Mouse (Mus musculus): ENCODE measurements around the gene Gm10912. TPM values are rescaled to one million over a fixed set of nuclear protein-coding genes. Genes with fewer than 3 reads are reported as not detected.
"Not testable (repeated sequence)": the region's sequence is repeated elsewhere in the genome, so short reads cannot be mapped to it uniquely, and the experiment has no call there.

Gm10912 gene
- polyA plus RNA-seq, 1 experiment = 0.66 TPM

DNA sequence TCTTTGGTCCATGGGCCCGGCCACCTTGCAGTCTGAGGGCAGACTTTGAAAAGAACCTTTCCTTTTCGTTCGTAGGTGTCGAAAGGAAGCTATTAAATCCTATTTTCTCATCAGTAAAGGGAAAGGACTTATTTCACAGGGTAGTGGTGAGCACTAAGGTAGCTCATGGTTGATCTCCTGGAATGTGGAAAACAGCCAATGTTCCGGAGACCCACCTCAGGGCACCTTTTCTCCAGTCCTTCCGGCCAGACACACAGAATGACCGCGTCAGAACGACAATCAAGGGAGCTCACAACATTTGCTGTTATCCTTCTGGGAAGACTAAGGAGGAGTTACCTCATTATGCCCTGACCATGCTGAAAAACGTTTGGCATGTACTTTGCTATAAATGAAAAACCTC lies 30.6 kb downstream of the Gm10912 start:
- TF ChIP-seq CTCF (IDR thresholded peaks at IDR 0.05; ENCODE audit: low read depth, low read length) (no peak), POLR2A (IDR thresholded peaks at IDR 0.05; ENCODE audit: borderline replicate concordance, low read depth, low read length) (no peak)
- Histone ChIP-seq H3K4me1 (ENCODE audit: control insufficient read depth, insufficient read depth, low read length) (peaks cover 2% of the 10 kb centered on the region; the same call in 1 of the 2 replicates), H3K27ac (ENCODE audit: insufficient read depth, low read depth, low read length) (no peak overlapping the region), H3K4me3 (ENCODE audit: insufficient read depth, low read length) (peak overlapping the region; percentile 83)

DNA sequence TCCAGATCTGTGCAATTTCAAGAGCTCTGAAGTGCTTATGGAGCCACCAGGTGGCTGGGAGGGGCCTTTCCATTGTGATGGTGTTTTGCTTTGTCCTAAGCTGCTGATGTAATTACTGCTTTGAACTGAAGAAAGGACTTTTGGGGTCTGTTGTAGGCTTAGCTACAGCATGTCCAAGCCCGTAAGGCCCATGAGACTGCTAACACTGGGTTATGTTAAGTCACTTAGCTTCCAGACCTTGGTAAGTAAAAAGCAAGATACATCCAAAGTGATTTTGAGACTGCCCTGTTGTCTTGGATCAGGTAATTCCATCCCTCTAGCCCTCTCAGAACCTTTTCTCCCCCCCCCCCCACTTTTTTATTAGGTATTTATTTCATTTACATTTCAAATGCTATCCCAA lies 31.2 kb downstream of the Gm10912 start:
- H3K4me1 ChIP-seq (ENCODE audit: control insufficient read depth, insufficient read depth, low read length); H3K4me3 ChIP-seq (ENCODE audit: insufficient read depth, low read length); H3K27ac ChIP-seq (ENCODE audit: insufficient read depth, low read depth, low read length): not testable (repeated sequence)

DNA sequence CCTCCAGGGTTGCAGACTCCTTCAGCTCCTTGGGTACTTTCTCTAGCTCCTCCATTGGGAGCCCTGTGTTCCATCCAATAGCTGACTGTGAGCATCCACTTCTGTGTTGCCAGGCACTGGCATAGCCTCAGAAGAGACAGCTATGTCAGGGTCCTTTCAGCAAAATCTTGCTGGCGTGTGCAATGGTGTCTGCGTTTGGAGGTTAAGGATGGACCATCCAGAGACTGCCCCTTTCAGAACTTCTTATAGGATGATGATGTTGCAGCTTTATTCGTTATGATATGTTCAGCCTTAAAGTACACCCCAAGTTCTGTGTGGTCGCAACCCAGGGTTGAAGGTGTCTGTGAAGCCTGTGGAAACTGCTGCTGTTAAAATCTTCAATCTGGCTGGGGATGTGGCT lies 31.8 kb downstream of the Gm10912 start:
- H3K27ac ChIP-seq (ENCODE audit: insufficient read depth, low read depth, low read length); H3K4me1 ChIP-seq (ENCODE audit: control insufficient read depth, insufficient read depth, low read length); H3K4me3 ChIP-seq (ENCODE audit: insufficient read depth, low read length): not testable (repeated sequence)

DNA sequence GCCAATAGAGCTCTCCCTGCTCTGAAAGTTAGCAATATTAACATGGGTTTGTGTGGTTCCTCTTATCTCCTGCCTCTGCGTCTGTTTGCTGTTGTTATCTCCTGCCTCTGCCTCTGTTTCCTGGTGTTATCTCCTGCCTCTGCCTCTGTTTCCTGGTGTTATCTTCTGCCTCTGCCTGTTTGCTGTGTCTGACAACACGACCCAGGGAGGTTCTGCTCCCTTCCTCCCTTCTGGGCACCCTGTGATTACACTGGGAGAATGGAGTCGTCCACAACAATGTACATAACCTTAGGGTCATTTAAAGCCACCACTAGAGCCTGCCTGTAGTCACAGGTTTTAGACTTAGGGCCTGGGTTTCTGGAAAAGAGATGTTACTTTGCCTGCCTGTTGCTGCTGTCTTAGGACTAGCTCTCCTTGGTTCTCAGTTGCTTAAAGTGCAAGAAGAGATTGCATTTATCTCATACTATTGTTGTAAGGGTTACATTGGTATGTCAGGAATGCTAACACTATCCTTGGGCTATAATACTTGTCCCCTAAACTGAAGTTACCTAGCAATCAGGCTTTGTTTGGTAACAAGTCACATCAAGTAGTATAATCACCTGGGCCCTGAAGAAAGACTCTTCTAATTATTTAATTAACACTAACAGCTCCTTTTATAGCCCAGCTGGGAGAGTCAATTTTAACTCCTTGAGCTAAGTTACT lies 33.1 kb downstream of the Gm10912 start:
- TF ChIP-seq POLR2A (IDR thresholded peaks at IDR 0.05; ENCODE audit: borderline replicate concordance, low read depth, low read length) (no peak), CTCF (IDR thresholded peaks at IDR 0.05; ENCODE audit: low read depth, low read length) (no peak)
- no peak overlapping the region for H3K4me3 ChIP-seq (ENCODE audit: insufficient read depth, low read length)
- peaks cover 2% of the 10 kb centered on the region; the same call in 1 of the 2 replicates for H3K4me1 ChIP-seq (ENCODE audit: control insufficient read depth, insufficient read depth, low read length)
- no peak overlapping the region for H3K27ac ChIP-seq (ENCODE audit: insufficient read depth, low read depth, low read length)

DNA sequence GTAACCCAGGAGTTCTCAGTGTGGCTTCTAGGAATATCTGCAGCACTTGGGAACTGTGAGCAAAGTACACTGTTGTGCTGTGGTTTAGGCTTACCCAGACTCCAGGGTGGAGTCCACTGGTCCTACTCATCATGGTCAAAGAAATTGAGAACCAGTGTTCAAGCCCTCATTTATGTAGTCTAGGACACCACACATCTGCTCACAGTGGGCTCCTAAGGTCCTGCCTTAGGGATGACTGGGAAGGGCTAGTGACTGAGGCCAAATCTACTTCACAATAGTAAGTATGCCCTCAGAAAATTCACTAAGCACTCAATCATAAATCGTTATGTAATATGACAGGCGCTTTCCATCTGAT lies 33.6 kb downstream of the Gm10912 start:
- H3K4me1 ChIP-seq (ENCODE audit: control insufficient read depth, insufficient read depth, low read length) = peaks cover 2% of the 10 kb centered on the region; the same call in 1 of the 2 replicates
- no peak for TF ChIP-seq POLR2A (IDR thresholded peaks at IDR 0.05; ENCODE audit: borderline replicate concordance, low read depth, low read length)
- TF ChIP-seq CTCF (IDR thresholded peaks at IDR 0.05; ENCODE audit: low read depth, low read length) = no peak
- no peak overlapping the region for H3K27ac ChIP-seq (ENCODE audit: insufficient read depth, low read depth, low read length)
- no peak overlapping the region for H3K4me3 ChIP-seq (ENCODE audit: insufficient read depth, low read length)

DNA sequence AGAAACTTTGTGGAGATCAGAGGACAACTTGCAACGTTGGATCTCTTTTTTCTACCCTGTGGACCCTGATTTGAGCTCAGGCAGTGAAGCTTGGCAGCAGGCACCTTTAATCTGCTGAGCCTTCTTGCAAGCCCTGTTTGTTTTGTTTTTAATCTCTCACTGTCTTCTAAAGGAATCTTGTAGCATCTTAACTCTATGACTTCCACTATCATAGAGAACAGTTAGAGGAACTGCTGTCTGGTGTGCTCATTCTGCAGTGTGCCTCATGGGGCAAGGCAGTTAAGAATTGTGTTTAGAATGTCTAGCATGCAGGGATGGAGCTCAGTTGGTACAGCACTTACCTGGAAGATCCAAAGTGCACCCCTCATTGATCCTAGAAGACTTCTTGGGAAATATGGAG lies 34.3 kb downstream of the Gm10912 start:
- Histone ChIP-seq H3K4me3 (ENCODE audit: insufficient read depth, low read length) (no peak overlapping the region), H3K4me1 (ENCODE audit: control insufficient read depth, insufficient read depth, low read length) (peaks cover 6% of the 10 kb centered on the region; the same call in 1 of the 2 replicates), H3K27ac (ENCODE audit: insufficient read depth, low read depth, low read length) (no peak overlapping the region)
- TF ChIP-seq CTCF (IDR thresholded peaks at IDR 0.05; ENCODE audit: low read depth, low read length) = no peak
- no peak for TF ChIP-seq POLR2A (IDR thresholded peaks at IDR 0.05; ENCODE audit: borderline replicate concordance, low read depth, low read length)

DNA sequence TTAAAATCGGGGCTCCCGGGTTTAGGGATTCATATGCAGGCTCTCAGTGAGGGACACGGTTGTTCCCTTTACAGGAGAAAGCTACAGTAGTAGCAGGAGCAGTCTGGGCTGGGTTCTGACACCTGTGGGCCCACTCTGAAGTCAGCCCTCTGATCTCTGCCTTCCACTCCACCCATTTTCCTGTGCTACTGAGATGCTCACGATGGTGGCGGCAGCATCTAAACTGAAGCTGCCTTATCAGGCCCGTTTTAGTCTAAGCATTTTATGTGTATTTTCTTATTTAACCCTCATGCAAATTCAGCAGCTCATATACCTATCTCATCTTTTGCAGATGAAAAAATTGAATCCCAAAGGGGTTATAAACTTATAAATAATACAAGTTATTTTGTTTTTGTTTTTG lies 39.2 kb downstream of the Gm10912 start:
- TF ChIP-seq CTCF (IDR thresholded peaks at IDR 0.05; ENCODE audit: low read depth, low read length) (no peak), POLR2A (IDR thresholded peaks at IDR 0.05; ENCODE audit: borderline replicate concordance, low read depth, low read length) (no peak)
- no peak overlapping the region for H3K27ac ChIP-seq (ENCODE audit: insufficient read depth, low read depth, low read length)
- H3K4me3 ChIP-seq (ENCODE audit: insufficient read depth, low read length) = no peak overlapping the region
- H3K4me1 ChIP-seq (ENCODE audit: control insufficient read depth, insufficient read depth, low read length) = peaks cover 14% of the 10 kb centered on the region

DNA sequence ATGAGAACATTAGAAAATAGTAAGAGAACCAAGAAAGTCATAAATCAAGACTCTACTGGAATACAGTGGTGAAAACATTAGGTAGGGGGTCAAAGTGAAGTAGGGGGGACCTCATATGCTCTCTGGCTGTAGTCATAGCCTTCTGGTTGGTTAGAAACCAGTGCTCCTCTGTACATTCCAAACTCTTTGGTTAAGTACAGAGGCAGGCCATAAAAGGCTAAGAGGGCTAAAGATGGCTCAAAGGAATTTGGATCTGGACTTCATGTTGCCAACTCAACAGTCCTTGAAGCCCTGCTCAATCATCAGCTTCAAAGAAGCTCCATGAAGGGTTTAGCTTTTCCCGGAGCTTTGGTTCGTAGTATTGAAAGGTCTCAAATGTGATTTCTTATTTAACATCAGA lies 43.4 kb downstream of the Gm10912 start:
- Histone ChIP-seq H3K27ac (ENCODE audit: insufficient read depth, low read depth, low read length) (peak overlapping the region; percentile 71; the same call in 1 of the 2 replicates), H3K4me1 (ENCODE audit: control insufficient read depth, insufficient read depth, low read length) (peaks cover 28% of the 10 kb centered on the region)
- not testable (repeated sequence) for H3K4me3 ChIP-seq (ENCODE audit: insufficient read depth, low read length)

DNA sequence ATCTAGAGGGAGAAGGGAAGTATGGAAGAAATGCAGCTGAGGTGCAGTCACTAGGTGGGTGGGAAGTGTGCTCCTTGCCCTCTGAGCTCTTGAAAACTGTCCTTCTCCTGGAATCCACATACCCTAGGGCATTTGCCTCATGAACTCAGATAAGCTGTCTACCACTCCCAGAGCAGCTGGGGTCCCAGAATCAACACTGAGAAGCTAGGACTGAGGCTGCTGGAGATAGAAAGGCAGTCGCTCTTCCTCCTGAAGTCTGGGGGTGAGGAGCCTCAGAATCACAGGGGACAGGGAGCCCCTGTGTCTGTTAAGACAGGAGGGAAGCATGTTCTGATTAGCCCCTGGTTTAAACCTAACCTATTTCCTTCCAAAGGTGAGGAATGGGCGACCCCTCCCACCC lies 43.9 kb downstream of the Gm10912 start:
- Histone ChIP-seq H3K4me3 (ENCODE audit: insufficient read depth, low read length) (no peak overlapping the region), H3K4me1 (ENCODE audit: control insufficient read depth, insufficient read depth, low read length) (peaks cover 28% of the 10 kb centered on the region), H3K27ac (ENCODE audit: insufficient read depth, low read depth, low read length) (peak overlapping the region; percentile 71)
- TF ChIP-seq CTCF (IDR thresholded peaks at IDR 0.05; ENCODE audit: low read depth, low read length) = no peak
- TF ChIP-seq POLR2A (IDR thresholded peaks at IDR 0.05; ENCODE audit: borderline replicate concordance, low read depth, low read length) = no peak

DNA sequence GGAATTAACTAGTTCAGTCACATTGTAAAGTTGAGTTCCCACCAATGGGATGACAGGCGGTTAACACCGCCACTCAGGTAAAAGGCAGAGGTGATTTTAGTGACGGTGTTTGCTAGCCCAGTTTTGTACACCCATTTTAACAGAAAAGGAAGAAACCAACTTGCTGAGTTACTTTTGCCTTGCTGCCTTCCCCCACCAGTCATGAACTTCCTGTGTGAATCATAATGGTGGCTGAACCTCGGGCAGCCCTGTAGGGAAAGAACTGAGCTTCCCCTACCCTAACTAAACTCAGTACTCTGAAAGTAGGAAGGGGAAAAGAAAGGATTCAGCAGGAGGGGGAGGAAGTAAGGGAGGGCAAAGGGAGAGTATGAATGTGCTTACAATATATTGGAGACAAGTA lies 44.4 kb downstream of the Gm10912 start:
- TF ChIP-seq POLR2A (IDR thresholded peaks at IDR 0.05; ENCODE audit: borderline replicate concordance, low read depth, low read length) (no peak), CTCF (IDR thresholded peaks at IDR 0.05; ENCODE audit: low read depth, low read length) (no peak)
- Histone ChIP-seq H3K4me3 (ENCODE audit: insufficient read depth, low read length) (no peak overlapping the region), H3K4me1 (ENCODE audit: control insufficient read depth, insufficient read depth, low read length) (peaks cover 25% of the 10 kb centered on the region), H3K27ac (ENCODE audit: insufficient read depth, low read depth, low read length) (peak overlapping the region; percentile 71)

DNA sequence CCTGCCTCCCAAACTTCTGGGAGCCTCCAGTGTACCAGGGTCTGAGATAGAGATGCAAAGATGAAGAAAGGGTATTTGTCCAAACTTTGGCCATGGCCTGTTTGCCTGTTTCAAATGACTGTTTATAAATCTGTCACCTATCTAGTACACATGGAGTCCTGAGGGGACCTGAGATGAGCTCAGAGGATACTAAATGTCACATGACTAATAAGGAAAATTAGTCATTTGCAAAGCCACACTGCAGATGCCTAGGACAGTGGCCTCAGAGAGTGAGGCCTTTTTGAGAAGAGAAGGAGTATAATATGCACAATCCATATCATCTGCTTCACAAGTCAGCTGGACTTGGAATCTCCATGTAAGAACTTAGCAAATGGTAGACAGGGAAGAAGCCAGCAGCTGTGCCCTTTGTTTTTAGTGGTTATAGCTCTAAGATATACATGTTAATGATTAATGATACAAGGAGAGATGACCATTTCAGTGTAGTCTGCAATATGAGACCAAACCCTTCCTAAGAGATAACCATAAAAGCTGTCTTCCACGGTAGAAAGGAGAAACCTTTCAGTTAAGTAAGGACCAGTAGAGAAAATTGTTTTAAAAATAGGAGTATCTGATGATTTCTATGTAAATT lies 45.7 kb downstream of the Gm10912 start:
- H3K4me1 ChIP-seq (ENCODE audit: control insufficient read depth, insufficient read depth, low read length) = peaks cover 22% of the 10 kb centered on the region
- not testable (repeated sequence) for H3K27ac ChIP-seq (ENCODE audit: insufficient read depth, low read depth, low read length); H3K4me3 ChIP-seq (ENCODE audit: insufficient read depth, low read length)

DNA sequence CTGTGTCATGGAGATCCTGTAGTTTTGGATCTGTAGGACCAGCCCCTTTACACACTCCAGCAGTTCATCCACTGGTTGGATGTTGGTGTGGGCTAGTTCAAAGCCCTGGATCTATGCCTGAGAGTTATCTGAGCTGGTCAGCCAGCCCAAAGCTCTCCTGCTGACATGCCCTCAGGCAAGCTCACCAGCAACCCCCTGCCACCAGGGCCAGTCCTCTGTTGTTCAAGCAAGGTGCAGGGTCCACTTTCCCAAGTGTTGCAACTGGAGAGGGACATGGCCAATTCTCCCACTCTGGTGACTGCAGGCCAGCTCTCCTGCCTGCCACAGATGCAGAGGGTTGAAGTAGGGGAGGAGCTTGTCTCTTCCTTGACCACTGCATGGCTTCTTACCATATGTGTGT lies 47.9 kb downstream of the Gm10912 start:
- not testable (repeated sequence) for H3K4me3 ChIP-seq (ENCODE audit: insufficient read depth, low read length); H3K27ac ChIP-seq (ENCODE audit: insufficient read depth, low read depth, low read length)
- H3K4me1 ChIP-seq (ENCODE audit: control insufficient read depth, insufficient read depth, low read length) = peaks cover 22% of the 10 kb centered on the region

Measured in bone marrow macrophage, adult 2 months (primary cell).